Mouse (Mus musculus) embryonic facial prominence, embryonic 14.5 days (tissue): ENCODE data around the gene Klhdc4. TPM values are rescaled to one million over a fixed set of nuclear protein-coding genes. Genes with fewer than 3 reads are reported as not detected.

Source experiments
- ATAC-seq: fragments of 200-750 bp; cut with Nextera tagmentation; 2 replicates; pipeline ENCODE4 v1.8.0; 2017; ENCODE audit warnings: low read depth, moderate number of reproducible peaks, moderate TSS enrichment
- DNase-seq: peaks from one replicate; pipeline ENCODE4 v3.0.0-alpha.2; 2015; ENCODE audit warnings: low spot score
- H3K27ac ChIP-seq: fragments of 300-500 bp; sonication (generic); replicated peaks from 2 replicates; pipeline ENCODE4 v1.5.1; 2014; ENCODE audit warnings: low read depth, mild to moderate bottlenecking, low read length, moderate library complexity
- H3K27me3 ChIP-seq: fragments of 300-500 bp; sonication (generic); replicated peaks from 2 replicates; pipeline ENCODE4 v1.6.1; 2014; ENCODE audit warnings: low read length; ENCODE audit not compliant: control insufficient read depth, insufficient read depth
- H3K36me3 ChIP-seq: fragments of 300-500 bp; sonication (generic); 2 replicates; pipeline ENCODE4 v1.6.1; 2014; ENCODE audit warnings: low read length, mixed read lengths; ENCODE audit not compliant: control insufficient read depth, insufficient read depth
- H3K4me1 ChIP-seq: fragments of 300-500 bp; sonication (generic); 2 replicates; pipeline ENCODE4 v1.6.1; 2014; ENCODE audit warnings: antibody characterized with exemption, low read length; ENCODE audit not compliant: control insufficient read depth, insufficient read depth
- H3K4me2 ChIP-seq: fragments of 300-500 bp; sonication (generic); 2 replicates; pipeline ENCODE4 v1.6.1; 2014; ENCODE audit warnings: low read depth, mild to moderate bottlenecking, low read length, moderate library complexity, mixed read lengths
- H3K4me3 ChIP-seq: fragments of 300-500 bp; sonication (generic); 2 replicates; pipeline ENCODE4 v1.5.1; 2014; ENCODE audit warnings: low read depth, mild to moderate bottlenecking, low read length
- H3K9ac ChIP-seq: fragments of 300-500 bp; sonication (generic); 2 replicates; pipeline ENCODE4 v1.6.1; 2014; ENCODE audit warnings: low read depth, mild to moderate bottlenecking, low read length, moderate library complexity, mixed read lengths
- H3K9me3 ChIP-seq: fragments of 300-500 bp; sonication (generic); 2 replicates; pipeline ENCODE4 v1.6.1; 2016; ENCODE audit warnings: low read length; ENCODE audit not compliant: control insufficient read depth
- WGBS: fragments of 180-500 bp; shearing (Covaris S2); extraction: QIAGEN DNeasy Blood & Tissue Kit; methylation state at CpG from one replicate; pipeline ENCODE4 v1.1.7; 2014; 5-methylcytosine and 5-hydroxymethylcytosine counted together
- polyA plus RNA-seq: library from polyadenylated mRNA; unstranded; fragments of >200 nt; fragmentation: Nextera tagmentation; extraction: Ambion mirVana; gene quantifications from 2 replicates; pipeline ENCODE4 v1.2.1, GENCODE M21; 2014

Gene Klhdc4
- polyA plus RNA-seq, 1 experiment from 2014 or later: 25.6 TPM

DNA sequence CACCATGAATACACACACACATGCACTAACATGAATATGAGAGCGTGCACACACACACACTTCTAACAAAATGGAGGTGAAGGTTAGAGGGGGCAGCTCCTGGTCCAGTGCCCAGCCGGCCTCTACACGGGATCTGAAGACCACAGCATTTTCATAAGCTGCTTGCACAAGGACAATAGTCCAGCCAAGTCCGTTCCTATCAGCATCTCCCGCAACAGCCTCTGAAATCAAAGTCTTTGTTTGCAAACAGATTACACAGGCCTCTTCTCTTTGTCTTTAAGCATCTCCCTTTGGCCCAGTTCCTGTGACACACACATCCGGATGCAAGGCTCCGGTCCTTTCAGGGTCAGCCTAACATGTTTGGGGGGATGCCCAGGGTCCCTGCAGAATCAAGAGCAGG is 39.5 kb upstream of the Klhdc4 start:
- no peak for ATAC-seq
- Histone ChIP-seq H3K4me2 (no peak overlapping the region), H3K9ac (no peak overlapping the region), H3K36me3 (no peaks in the 10 kb centered on the region), H3K4me1 (peaks cover 9% of the 10 kb centered on the region), H3K4me3 (no peak overlapping the region), H3K27me3 (no peaks in the 10 kb centered on the region), H3K9me3 (no peaks in the 10 kb centered on the region), H3K27ac (no peak overlapping the region)
- 88% methylated on average over 7 of the region's 7 CpGs for WGBS
- DNase-seq: no peak

- Histone ChIP-seq H3K27me3 (no peaks in the 10 kb centered on the region), H3K4me2 (no peak overlapping the region), H3K9ac (no peak overlapping the region), H3K4me3 (no peak overlapping the region), H3K36me3 (no peaks in the 10 kb centered on the region), H3K27ac (no peak overlapping the region), H3K9me3 (no peaks in the 10 kb centered on the region), H3K4me1 (peaks cover 7% of the 10 kb centered on the region)
- DNase-seq (no peak), ATAC-seq (no peak)
- WGBS: 89% methylated on average over 5 of the region's 5 CpGs
These were observed 38.8 kb upstream of the Klhdc4 start for GRCm38 (mm10) chr8:121868196-121868595.

DNA sequence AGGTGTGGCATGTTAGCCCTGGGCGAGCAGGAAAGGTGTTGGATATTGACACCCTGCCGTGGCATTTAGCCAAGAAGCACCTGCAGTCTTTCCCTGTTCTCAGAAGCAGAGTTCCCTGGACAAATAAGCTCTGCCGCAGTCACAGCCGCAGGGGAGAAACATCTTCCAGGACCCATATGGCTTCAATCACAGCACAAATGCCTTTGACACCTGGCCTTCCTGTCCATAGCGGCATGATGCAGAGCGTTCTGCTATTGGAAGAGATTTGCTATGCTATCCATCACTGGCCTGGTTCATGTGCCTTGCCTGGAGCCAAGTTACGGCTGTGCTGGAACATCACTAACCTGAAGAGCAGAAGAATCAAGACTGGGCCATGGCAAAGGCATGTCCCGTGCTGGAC is 36.0 kb upstream of the Klhdc4 start:
- H3K9ac ChIP-seq: no peak overlapping the region
- ATAC-seq: no peak
- no peaks in the 10 kb centered on the region for H3K4me1 ChIP-seq
- no peak overlapping the region for H3K27ac ChIP-seq
- no peak overlapping the region for H3K4me3 ChIP-seq
- H3K9me3 ChIP-seq: no peaks in the 10 kb centered on the region
- no peaks in the 10 kb centered on the region for H3K27me3 ChIP-seq
- H3K4me2 ChIP-seq: no peak overlapping the region
- DNase-seq: peak; percentile 22
- 39% methylated on average over 8 of the region's 8 CpGs for WGBS
- H3K36me3 ChIP-seq: no peaks in the 10 kb centered on the region

DNA sequence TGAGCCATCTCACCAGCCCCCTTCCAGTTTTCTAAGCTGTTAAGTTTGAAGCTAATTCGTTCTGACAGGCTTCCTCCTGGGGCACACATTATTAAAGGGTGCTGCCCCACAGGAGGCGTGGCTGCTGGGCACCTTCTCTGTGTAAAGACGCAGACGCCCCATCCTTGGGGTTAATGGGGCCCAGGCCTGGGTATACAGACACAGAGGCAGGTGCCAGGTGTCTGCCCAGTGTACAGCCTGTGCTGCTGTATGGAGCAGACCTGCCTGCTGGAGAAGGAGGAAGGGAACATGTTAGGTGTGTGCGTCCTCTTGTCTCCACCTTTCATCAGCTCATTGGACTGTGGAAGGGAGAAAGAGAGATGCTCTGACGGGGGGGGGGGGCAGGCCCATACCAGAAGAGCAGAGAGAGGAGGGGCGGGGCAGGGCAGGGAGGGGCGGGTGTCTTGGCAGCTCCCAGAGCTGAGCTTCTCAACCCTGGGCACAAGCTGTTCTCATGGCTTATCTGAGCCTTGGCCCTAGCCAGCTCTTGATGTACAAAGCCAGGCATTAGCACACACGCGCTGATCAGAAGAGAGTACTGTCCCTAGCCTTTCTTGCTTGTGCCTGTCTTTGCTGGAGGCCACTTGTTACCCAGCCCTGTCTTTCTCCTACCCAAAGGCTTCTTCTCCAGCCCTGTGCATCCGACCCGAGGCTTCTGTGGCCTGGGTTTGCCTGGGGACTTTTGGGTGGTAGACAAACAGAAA is 32.6 kb upstream of the Klhdc4 start:
- Histone ChIP-seq H3K27ac (peak overlapping the region; percentile 28; the same call in 1 of the 2 replicates), H3K9me3 (no peaks in the 10 kb centered on the region), H3K36me3 (no peaks in the 10 kb centered on the region), H3K9ac (no peak overlapping the region), H3K4me2 (no peak overlapping the region), H3K4me3 (no peak overlapping the region), H3K4me1 (no peaks in the 10 kb centered on the region), H3K27me3 (no peaks in the 10 kb centered on the region)
- ATAC-seq: peak; percentile 93
- WGBS: 52% methylated on average over 10 of the region's 12 CpGs
- peak; percentile 73 for DNase-seq

GRCm38 (mm10) chr8:121861276-121861675 is 31.9 kb upstream of the Klhdc4 start:
- Histone ChIP-seq H3K4me1 (no peaks in the 10 kb centered on the region), H3K27me3 (no peaks in the 10 kb centered on the region), H3K9ac (no peak overlapping the region), H3K4me3 (no peak overlapping the region), H3K36me3 (no peaks in the 10 kb centered on the region), H3K27ac (no peak overlapping the region), H3K9me3 (no peaks in the 10 kb centered on the region), H3K4me2 (no peak overlapping the region)
- WGBS: 27% methylated on average over 6 of the region's 6 CpGs
- DNase-seq (peak; percentile 77), ATAC-seq (peak; percentile 42)

- 38% methylated on average over 2 of the region's 2 CpGs for WGBS
- Histone ChIP-seq H3K4me2 (no peak overlapping the region), H3K27ac (no peak overlapping the region), H3K4me3 (no peak overlapping the region), H3K9me3 (no peaks in the 10 kb centered on the region), H3K27me3 (no peaks in the 10 kb centered on the region), H3K4me1 (no peaks in the 10 kb centered on the region), H3K9ac (no peak overlapping the region), H3K36me3 (no peaks in the 10 kb centered on the region)
- no peak for DNase-seq
- ATAC-seq: no peak
These were observed 28.4 kb upstream of the Klhdc4 start for GRCm38 (mm10) chr8:121857747-121858146.

- no peaks in the 10 kb centered on the region for H3K9me3 ChIP-seq
- no peaks in the 10 kb centered on the region for H3K27me3 ChIP-seq
- WGBS: 56% methylated on average over 9 of the region's 9 CpGs
- peak; percentile 19 for DNase-seq
- H3K4me2 ChIP-seq: no peak overlapping the region
- no peaks in the 10 kb centered on the region for H3K4me1 ChIP-seq
- H3K9ac ChIP-seq: no peak overlapping the region
- H3K4me3 ChIP-seq: no peak overlapping the region
- no peak overlapping the region for H3K27ac ChIP-seq
- H3K36me3 ChIP-seq: no peaks in the 10 kb centered on the region
- no peak for ATAC-seq
These were observed 28.0 kb upstream of the Klhdc4 start for GRCm38 (mm10) chr8:121857331-121857730.

- no peak overlapping the region for H3K27ac ChIP-seq
- no peaks in the 10 kb centered on the region for H3K9me3 ChIP-seq
- no peaks in the 10 kb centered on the region for H3K4me1 ChIP-seq
- DNase-seq (no peak), ATAC-seq (no peak)
- H3K4me2 ChIP-seq: no peak overlapping the region
- H3K36me3 ChIP-seq: no peaks in the 10 kb centered on the region
- H3K9ac ChIP-seq: no peak overlapping the region
- H3K27me3 ChIP-seq: no peaks in the 10 kb centered on the region
- no peak overlapping the region for H3K4me3 ChIP-seq
- 72% methylated on average over 14 of the region's 14 CpGs for WGBS
These were observed 26.8 kb upstream of the Klhdc4 start for GRCm38 (mm10) chr8:121856071-121856746.

- no peak overlapping the region for H3K9ac ChIP-seq
- no peaks in the 10 kb centered on the region for H3K36me3 ChIP-seq
- ATAC-seq: no peak
- H3K4me1 ChIP-seq: no peaks in the 10 kb centered on the region
- 85% methylated on average over 2 of the region's 2 CpGs for WGBS
- DNase-seq: no peak
- H3K27ac ChIP-seq: no peak overlapping the region
- H3K4me3 ChIP-seq: no peak overlapping the region
- no peaks in the 10 kb centered on the region for H3K27me3 ChIP-seq
- H3K4me2 ChIP-seq: no peak overlapping the region
- no peaks in the 10 kb centered on the region for H3K9me3 ChIP-seq
These were observed 24.2 kb upstream of the Klhdc4 start for GRCm38 (mm10) chr8:121853586-121853985.
